Mouse (Mus musculus): ENCODE measurements at regions not wholly inside any gene's neighbourhood (a gene's known extent, or its start where the extent isn't known, plus 50 kb on each side); places are given as distances from the start of the nearest gene placed in this dataset.

DNA sequence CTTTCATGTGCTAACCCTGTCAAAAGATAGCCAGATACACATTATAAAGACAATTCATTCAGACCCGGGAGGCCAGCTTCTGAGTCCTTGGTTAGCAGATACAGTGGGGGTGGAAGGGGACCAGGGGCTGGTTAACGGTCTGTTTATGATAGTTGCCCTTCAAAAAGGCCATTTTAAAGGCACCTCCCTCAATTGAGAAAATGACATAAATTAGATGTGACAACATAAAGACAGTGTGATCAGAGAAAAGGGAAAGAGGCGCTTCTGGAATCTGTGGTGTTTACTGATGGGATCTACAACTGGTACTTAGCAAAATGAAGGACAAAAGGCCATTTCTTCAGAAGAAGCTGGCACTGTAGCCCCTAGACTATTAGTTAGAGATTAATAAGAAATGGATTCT lies 1391.4 kb upstream of the Lrrc6 start:
- in situ Hi-C loops (cut with MboI; ENCODE audit: low pct_ligation_motif_present, low pct_unique_long_range_greater_than_20kb, low sequenced_read_pairs): no loop called here

DNA sequence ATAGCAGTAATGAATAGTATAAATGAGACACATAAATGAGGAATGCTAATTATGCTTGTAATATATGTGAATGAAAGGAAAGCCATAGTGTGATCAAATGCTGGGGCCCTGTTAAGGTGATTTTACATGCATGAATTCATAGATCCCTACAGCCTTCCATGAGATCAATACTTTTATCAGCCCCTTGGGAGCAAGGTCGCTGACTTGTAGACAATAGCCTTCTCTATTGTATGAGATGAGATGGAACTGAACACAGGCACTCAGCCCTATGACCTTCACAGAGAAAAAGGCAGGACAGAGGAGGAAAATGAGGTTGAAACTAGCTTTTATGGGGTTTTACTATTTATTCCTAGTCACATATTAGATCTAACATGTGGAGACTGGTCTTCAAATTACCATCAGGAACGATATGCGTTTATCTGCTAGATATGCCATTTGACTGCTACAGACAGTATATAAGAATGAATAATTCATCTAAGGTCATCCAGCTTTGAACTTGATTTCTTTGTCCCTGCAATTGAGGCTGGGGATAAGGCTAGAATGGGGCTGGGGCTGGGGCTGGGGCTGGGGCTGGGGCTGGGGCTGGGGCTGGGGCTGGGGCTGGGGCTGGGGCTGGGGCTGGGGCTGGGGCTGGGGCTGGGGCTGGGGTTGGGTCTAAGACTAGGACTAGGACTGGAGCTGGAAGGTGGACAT lies 1390.0 kb upstream of the Lrrc6 start:
- no peaks in the 10 kb centered on the region for H3K9me3 ChIP-seq (replicated peaks; ENCODE audit: low read length)
- H3K27me3 ChIP-seq (replicated peaks): no peaks in the 10 kb centered on the region
- H3K4me3 ChIP-seq (replicated peaks in 1 of 3; ENCODE audit: low read depth in 2 of 3, low read length in 2 of 3, poor library complexity in 1 of 3): no peak overlapping the region
- H3K4me1 ChIP-seq (ENCODE audit: control insufficient read depth in 1 of 2, insufficient read depth in 2 of 2): no peaks in the 10 kb centered on the region
- H3K79me2 ChIP-seq (replicated peaks; ENCODE audit: control insufficient read depth, extremely low read depth, insufficient read depth, poor library complexity, severe bottlenecking): no peaks in the 10 kb centered on the region
- no peak for DNase-seq (ENCODE audit: extremely low read depth)
- no peak overlapping the region for H3K27ac ChIP-seq (ENCODE audit: insufficient read depth, low read depth)
- no peaks in the 10 kb centered on the region for H3K36me3 ChIP-seq (replicated peaks in 1 of 2; ENCODE audit: control insufficient read depth in 1 of 2, insufficient read depth in 1 of 2, low read length in 1 of 2)
- TF ChIP-seq SIN3A (IDR thresholded peaks at IDR 0.05; ENCODE audit: low read length): no peak
- TF ChIP-seq E2F4 (IDR thresholded peaks at IDR 0.05; ENCODE audit: insufficient replicate concordance, low read depth, low read length): no peak
- no peak for TF ChIP-seq GABPA (IDR thresholded peaks at IDR 0.05; ENCODE audit: insufficient replicate concordance, low read depth, low read length)
- no peak for TF ChIP-seq POLR2AphosphoS2 (IDR thresholded peaks at IDR 0.05; ENCODE audit: low read depth, low read length)
- no peak for TF ChIP-seq NELFE (IDR thresholded peaks at IDR 0.05; ENCODE audit: low read depth, low read length)
- no peak for TF ChIP-seq RCOR1 (conservative IDR thresholded peaks at IDR 0.05; ENCODE audit: low read depth, low read length)
- TF ChIP-seq SMC3 (IDR thresholded peaks at IDR 0.05; ENCODE audit: low read depth, low read length): no peak
- TF ChIP-seq TBP (conservative IDR thresholded peaks at IDR 0.05; ENCODE audit: low read depth, low read length): no peak
- TF ChIP-seq CTCF (conservative IDR thresholded peaks at IDR 0.05 in 1 of 2, IDR thresholded peaks at IDR 0.05 in 1 of 2; ENCODE audit: low read depth in 2 of 2, low read length in 2 of 2): no peak
- no peak for TF ChIP-seq USF1 (IDR thresholded peaks at IDR 0.05; ENCODE audit: low read depth, low read length)
- no peak for TF ChIP-seq USF2 (conservative IDR thresholded peaks at IDR 0.05; ENCODE audit: low read depth, low read length)
- no peak for TF ChIP-seq ZMIZ1 (IDR thresholded peaks at IDR 0.05; ENCODE audit: low read depth, low read length)
- TF ChIP-seq MAFK (IDR thresholded peaks at IDR 0.05; ENCODE audit: insufficient replicate concordance, low read length): no peak
- TF ChIP-seq MYC (IDR thresholded peaks at IDR 0.05; ENCODE audit: low read depth, low read length): no peak
- no peak for TF ChIP-seq HCFC1 (IDR thresholded peaks at IDR 0.05; ENCODE audit: low read depth, low read length)
- TF ChIP-seq MEF2A (IDR thresholded peaks at IDR 0.05; ENCODE audit: borderline replicate concordance, low read depth, low read length): no peak
- no peak for TF ChIP-seq JUND (conservative IDR thresholded peaks at IDR 0.05; ENCODE audit: low read depth, low read length)
- TF ChIP-seq MAZ (IDR thresholded peaks at IDR 0.05; ENCODE audit: low read depth, low read length): no peak
- no peak overlapping the region for H3K9ac ChIP-seq (ENCODE audit: insufficient read depth, low read depth)
- no peak overlapping the region for H3K4me2 ChIP-seq (ENCODE audit: insufficient read depth, low read depth, poor library complexity, severe bottlenecking)
- in situ Hi-C loops (cut with MboI; ENCODE audit: low pct_ligation_motif_present, low pct_unique_long_range_greater_than_20kb, low sequenced_read_pairs): no loop called here
- dilution Hi-C loops (cut with MboI; ENCODE audit: extremely low pct_ligation_motif_present, extremely low pct_unique_long_range_greater_than_20kb, low sequenced_read_pairs): no loop called here

More for the DNA sequence above, 1391.4 kb upstream of the Lrrc6 start:
- H3K4me1 ChIP-seq (ENCODE audit: control insufficient read depth in 1 of 2, insufficient read depth in 2 of 2): no peaks in the 10 kb centered on the region
- H3K4me2 ChIP-seq (ENCODE audit: insufficient read depth, low read depth, poor library complexity, severe bottlenecking): no peak overlapping the region
- H3K79me2 ChIP-seq (replicated peaks; ENCODE audit: control insufficient read depth, extremely low read depth, insufficient read depth, poor library complexity, severe bottlenecking): no peaks in the 10 kb centered on the region
- dilution Hi-C loops (cut with MboI; ENCODE audit: extremely low pct_ligation_motif_present, extremely low pct_unique_long_range_greater_than_20kb, low sequenced_read_pairs): no loop called here
- H3K4me3 ChIP-seq (replicated peaks in 1 of 3; ENCODE audit: low read depth in 2 of 3, low read length in 2 of 3, poor library complexity in 1 of 3): no peak overlapping the region
- no peak for DNase-seq (ENCODE audit: extremely low read depth)
- H3K27ac ChIP-seq (ENCODE audit: insufficient read depth, low read depth): no peak overlapping the region
- no peak for TF ChIP-seq MAX (IDR thresholded peaks at IDR 0.05; ENCODE audit: low read length)
- TF ChIP-seq IRF4 (IDR thresholded peaks at IDR 0.05; ENCODE audit: low read depth, low read length): no peak
- TF ChIP-seq RCOR1 (conservative IDR thresholded peaks at IDR 0.05; ENCODE audit: low read depth, low read length): no peak
- TF ChIP-seq ZC3H11A (IDR thresholded peaks at IDR 0.05; ENCODE audit: low read depth, low read length): no peak
- no peak for TF ChIP-seq TCF12 (IDR thresholded peaks at IDR 0.05; ENCODE audit: low read depth, low read length)
- TF ChIP-seq NELFE (IDR thresholded peaks at IDR 0.05; ENCODE audit: low read depth, low read length): no peak
- TF ChIP-seq JUND (conservative IDR thresholded peaks at IDR 0.05; ENCODE audit: low read depth, low read length): no peak
- no peak for TF ChIP-seq E2F4 (IDR thresholded peaks at IDR 0.05; ENCODE audit: insufficient replicate concordance, low read depth, low read length)
- no peak for TF ChIP-seq TBP (conservative IDR thresholded peaks at IDR 0.05; ENCODE audit: low read depth, low read length)
- TF ChIP-seq PAX5 (IDR thresholded peaks at IDR 0.05; ENCODE audit: low read length): no peak
- TF ChIP-seq CTCF (conservative IDR thresholded peaks at IDR 0.05 in 1 of 2, IDR thresholded peaks at IDR 0.05 in 1 of 2; ENCODE audit: low read depth in 2 of 2, low read length in 2 of 2): no peak
- no peak for TF ChIP-seq SIN3A (IDR thresholded peaks at IDR 0.05; ENCODE audit: low read length)
- no peak for TF ChIP-seq HCFC1 (IDR thresholded peaks at IDR 0.05; ENCODE audit: low read depth, low read length)
- no peak for TF ChIP-seq MAFK (IDR thresholded peaks at IDR 0.05; ENCODE audit: insufficient replicate concordance, low read length)
- no peak for TF ChIP-seq EP300 (IDR thresholded peaks at IDR 0.05; ENCODE audit: low read length)
- H3K9ac ChIP-seq (ENCODE audit: insufficient read depth, low read depth): no peak overlapping the region
- H3K36me3 ChIP-seq (replicated peaks in 1 of 2; ENCODE audit: control insufficient read depth in 1 of 2, insufficient read depth in 1 of 2, low read length in 1 of 2): no peaks in the 10 kb centered on the region
- H3K9me3 ChIP-seq (replicated peaks; ENCODE audit: low read length): no peaks in the 10 kb centered on the region
- H3K27me3 ChIP-seq (replicated peaks): no peaks in the 10 kb centered on the region

All from CH12.LX (cell line).